Mouse (Mus musculus): ENCODE data around the gene Gramd1a.

Gene Gramd1a

DNA sequence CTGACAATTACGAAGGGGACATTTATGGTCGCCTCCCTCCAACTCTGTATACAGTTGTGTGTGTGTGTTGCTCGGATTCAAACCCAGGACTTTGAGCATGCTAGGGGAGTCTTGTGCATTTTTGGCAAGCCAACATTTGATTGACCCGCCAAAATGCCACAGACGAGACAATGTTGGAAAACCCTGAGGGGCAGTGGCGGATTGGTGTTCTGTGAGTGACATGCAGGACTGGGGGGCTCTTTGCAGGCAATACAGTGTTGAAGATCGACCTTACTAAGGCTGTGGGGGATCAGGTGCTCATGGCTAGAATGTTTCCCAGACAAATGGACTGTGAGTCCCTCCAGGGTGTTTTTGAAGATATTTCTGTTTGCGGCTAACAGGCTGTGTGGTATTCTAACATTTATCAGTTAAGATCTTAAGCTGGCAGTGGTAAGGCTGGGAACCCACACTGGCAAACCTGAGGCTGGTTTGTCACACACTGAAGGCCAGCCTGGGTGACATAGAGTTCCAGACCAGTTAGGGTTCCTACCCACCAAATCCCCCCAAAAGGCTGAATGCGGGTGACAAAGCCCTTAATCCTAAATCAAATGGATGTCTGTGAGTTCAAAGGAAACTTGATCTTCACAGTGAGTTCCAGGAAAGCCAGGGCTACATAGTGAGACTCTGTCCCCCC is 58.7 kb downstream of the Gramd1a start:
- no peak for DNase-seq (ENCODE audit: low read depth)

DNA sequence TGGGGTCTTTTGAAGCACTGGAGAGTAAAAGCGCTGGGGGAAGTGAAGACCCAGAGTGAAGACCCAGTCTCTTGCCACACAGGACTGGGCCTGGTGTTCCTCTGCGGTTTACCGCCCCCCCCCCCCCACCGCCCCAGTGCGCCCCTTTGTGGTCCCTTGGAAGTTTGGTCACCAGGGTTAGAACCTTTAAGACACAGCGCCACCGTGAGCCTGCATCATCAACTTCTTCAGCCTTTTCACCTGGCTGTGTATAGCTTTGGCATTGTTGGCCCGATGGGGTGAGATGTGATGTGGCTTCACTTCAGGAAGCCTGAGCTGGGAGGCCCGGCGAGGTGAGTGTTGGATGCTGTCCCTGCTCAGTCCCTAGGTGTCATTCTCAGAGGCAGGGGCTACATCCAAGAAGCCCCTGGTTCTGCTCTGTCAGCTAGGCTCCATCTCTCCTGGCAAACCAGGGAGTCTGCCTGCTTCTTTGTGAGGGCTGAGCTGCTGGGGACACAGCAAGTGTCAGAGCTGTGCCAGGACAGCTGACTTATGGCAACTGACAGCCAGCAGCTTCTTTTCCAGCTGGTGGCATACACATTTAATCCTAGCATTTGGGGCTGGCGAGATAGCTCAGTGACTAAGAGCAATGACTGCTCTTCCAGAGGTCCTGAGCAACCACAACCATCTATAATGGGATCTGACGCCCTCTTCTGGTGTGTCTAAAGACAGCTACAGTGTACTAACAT is 60.8 kb downstream of the Gramd1a start:
- no peak for DNase-seq (ENCODE audit: low read depth)

DNA sequence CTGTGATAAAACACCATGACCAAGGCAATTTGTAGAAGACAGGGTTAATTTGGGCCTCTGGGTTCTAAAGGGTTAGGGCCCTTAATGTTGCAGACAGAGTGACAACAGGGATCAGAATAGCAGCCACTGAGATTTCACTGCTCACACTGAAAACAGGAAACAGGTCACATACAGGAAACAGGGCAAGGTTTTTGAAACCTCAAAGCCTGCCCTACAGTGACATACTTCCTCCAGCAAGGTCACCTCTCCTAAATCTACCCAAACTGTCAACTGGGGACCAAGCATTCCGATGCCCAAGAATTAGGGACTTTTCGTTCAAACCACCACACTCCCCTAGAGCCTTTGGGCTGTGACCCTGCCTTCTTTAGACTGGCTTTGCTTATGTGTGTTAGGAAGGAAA is 66.0 kb downstream of the Gramd1a start:
- DNase-seq (ENCODE audit: low read depth) = no peak

DNA sequence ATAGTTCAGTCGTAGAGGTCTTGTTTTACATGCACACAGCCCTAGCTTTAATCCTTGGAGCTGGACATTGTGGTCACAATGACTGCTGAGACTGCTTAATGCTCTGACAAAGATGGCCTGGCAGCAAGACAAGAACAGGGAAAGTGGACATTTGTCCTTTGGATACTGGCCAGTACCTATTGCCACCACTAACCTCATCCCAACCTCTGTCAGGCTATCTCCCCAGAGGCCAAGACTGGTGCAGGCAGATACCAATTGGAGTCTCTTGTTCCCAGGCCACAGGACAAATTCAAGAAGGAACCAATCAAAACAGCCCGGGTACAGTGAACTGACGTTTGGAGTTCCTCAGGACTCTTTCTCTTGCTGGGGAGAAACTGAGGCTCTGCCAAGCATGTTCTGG is 67.5 kb downstream of the Gramd1a start:
- no peak for DNase-seq (ENCODE audit: low read depth)

DNA sequence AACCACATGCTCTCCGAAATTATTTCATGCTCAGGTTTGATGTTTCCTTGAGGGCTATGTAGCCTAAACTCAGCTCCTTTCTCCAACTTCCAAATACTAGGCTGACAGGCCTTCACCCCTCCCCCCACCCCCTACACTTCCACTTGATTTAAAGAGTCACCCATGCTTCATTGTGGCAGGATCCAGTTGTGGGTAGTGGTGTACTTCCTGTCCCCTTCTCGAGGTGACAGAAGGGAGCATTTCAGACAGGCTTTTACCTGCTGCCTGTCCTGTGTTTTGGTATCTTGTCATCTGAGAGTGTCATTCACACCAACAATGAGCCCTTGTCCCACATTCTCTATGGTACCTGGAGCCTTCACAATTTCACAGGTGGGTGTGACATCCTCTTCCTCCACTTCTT is 68.4 kb downstream of the Gramd1a start:
- DNase-seq (ENCODE audit: low read depth) = no peak

DNA sequence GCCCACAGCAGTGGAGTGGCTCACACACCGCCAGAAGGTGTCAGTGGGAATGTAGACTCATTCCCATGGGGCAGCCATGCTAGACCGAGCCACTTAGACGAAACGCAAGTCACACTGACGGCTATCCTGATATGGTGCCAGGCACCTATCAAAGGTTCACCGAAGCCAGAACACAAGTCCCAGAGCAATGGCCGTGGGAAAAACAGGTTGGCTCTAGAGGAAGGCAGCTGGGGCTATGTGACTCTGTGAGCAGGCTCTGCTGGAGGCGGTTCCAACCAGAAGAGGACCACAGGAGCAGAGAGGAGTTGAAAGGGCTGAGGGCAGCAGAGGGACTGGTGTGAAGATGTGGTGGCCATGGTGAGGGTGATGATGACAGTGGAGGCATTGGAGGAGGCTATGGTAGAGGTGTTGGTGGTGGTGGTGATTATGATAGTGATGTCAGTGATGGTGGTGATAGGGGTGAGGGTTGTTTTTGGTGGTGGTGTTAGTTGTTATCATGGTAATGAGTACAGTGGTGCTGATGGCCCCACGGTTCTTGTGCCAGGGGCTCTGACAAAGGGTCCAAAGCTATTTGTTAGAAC is 69.4 kb downstream of the Gramd1a start:
- DNase-seq (ENCODE audit: low read depth) = no peak

DNA sequence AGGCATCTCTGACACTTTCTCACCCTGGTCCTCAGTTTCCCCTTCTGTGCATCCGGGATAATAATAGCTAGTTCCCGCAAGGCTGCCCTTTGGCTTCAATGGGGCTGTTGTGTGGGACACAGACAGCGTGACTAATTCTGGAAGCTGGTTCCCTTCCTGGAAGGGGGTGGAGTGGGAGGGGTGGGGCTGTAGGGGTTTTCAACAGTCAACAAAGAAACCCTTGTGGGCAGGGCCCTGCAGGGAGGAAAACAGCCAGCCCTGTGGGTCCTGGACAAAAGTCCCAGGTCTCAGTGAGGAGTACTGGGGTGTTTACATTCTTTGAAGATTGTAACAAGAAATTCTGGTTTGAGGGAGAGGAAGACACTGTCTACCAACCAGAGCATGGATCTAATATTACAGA is 70.5 kb downstream of the Gramd1a start:
- DNase-seq (ENCODE audit: low read depth) = no peak

DNA sequence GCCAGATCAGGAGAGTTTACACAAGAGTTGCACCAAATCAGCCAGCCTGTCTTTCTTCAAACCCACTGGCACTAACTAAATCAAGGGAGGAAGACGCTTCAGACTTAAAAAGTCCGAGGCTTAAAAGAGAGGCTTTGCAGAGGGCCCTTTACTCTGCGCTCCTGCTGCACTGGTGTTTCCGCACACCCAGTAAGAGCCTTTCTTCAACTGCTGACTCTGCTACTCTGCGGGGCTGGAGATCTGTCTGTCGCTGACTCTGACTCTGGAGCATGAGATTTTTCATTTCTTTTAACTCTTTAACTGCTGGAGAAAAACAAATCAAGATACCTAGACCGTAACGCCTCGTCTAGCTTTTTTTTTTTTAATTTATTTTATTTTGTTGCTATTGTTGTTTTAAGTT is 71.6 kb downstream of the Gramd1a start:
- DNase-seq (ENCODE audit: low read depth) = no peak

DNA sequence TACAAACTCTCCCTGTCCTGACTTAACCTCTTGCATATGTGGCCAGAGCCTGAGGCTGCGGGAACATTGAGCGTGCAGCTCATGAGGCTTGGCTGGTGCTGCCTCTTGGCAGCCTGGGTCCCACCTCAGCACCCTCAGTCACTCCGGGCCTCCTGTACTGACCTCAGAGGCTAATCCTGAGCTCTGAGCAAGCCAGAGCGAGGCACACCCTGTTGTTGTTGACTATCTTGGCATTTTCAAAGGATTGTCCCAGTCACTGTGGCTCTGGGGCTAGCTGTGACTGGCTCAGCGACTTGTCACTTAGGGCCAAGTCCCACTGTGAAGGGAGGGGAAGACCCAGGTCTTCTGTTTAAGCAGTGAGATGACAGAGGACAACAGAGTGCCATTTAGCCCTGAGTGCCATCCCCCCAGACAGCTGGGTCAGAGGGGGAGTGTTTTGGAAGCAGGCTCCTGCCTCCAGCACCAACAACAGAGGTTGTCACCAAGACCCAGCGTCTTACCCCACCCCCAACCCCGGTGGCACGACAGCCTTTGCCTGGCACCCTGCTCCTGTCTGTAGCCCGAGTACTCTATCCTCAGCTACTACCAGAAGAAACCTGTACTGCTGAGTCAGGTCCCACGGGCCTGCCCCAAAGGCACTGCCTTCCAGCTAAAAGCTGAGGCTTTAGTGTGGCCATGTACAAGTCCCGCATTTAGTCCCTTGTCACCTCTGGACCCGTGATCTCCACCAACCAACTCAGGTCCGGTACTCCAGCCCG is 72.7 kb downstream of the Gramd1a start:
- DNase-seq (ENCODE audit: low read depth) = no peak

DNA sequence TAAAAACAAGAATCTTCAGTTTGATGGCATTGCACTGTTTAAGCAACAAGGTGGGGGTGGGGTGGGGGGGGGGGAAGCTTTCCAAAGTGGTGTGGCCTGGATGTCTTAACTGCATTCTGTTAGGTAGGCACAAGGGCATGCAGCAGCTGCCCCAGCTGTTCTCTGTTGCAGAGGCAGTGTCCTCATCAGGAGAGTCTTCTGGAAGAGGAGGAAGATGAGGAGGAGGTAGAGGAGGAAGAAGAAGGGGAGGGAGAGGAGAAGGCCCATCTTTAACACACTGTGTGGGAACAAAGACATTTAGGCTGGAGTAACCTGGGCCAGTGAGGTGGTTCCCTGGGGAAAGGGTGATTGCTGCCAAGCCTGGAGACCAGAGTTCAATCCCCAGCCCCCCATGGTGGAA is 73.6 kb downstream of the Gramd1a start:
- no peak for DNase-seq (ENCODE audit: low read depth)

DNA sequence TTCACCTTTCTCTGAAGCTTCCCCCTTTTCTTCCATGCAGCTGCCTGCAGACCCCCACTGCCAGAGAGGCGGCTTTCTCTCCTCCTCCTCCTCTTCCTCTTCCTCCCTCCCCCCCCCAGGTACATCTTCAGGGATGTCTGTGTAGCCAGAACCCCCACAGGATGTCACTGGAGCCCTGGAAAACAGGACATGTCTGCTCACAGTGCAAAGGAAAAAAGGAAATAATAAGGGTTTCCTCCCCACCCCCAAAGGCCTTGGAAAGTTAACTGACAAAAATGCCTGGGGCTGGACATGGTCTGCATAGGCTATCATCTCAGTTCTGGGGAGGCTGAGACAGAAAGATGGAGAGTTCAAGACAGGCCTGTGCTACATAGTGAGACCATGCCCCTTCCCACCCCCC is 74.6 kb downstream of the Gramd1a start:
- DNase-seq (ENCODE audit: low read depth) = no peak

DNA sequence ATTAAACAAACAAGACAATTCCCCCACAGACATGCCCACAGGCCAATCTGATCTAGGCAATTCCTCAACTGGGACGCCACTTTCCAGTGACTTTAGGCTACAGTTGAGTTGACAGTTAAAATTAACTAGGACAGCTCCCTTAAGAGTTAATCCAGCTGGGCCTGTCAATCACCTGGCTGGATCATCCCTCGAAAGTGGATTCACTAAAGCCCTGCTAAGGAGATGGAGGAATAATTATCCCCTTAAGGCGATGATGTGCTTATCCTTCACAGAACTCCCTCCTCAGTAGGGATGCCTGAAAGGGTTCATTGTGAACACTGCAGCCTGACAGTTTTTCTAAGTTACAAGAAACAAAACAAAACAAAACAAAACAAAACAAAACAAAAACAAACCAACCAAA is 75.1 kb downstream of the Gramd1a start:
- DNase-seq (ENCODE audit: low read depth) = no peak
